Comparison of ENCODE assay signal across 8 mouse cellular contexts in the genomic region with DNA sequence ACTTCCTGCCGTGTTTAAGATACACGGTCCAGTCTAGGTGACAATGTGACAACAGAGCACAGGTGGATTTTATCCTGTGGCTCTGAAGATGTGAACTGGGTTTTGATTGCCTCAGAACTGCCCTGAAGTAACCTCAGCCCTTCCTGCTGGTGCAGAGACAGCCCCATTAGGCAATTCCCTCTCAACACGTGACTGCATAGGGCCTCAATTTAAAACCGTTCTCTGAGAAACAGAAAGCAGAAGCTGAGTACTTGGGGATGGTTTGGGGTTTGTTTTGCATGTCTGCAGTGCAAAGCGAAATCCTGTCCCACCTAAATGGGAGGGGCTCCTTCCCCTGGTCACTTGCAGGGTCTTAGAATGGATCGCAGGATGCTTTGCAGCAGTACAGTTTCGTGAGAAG. TPM values are rescaled to one million over a fixed set of nuclear protein-coding genes. Genes with fewer than 3 reads are reported as not detected.
A peak's percentile ranks its signal among the peaks of the same experiment; 100 is the strongest.
DNase-seq lines count a peak whose midpoint lies in the region; ATAC-seq lines count a peak whose summit lies in the region.
"Had no signal": no experiment of that assay in that cellular context is flagged by ENCODE, and none has a peak within 500 bp of the region (broad histone marks: within the 10 kb centered on the region; RNA-seq: fewer than 3 reads in every experiment).

No protein-coding gene starts in this region.

- H3K4me1 ChIP-seq in brown adipose tissue, adult 24 weeks (ENCODE audit: control insufficient read depth, insufficient read depth, insufficient read length, low read length) = peaks cover 15% of the 10 kb centered on the region
- H3K4me1 ChIP-seq in heart, embryonic 10.5 days = peaks cover 2% of the 10 kb centered on the region

- peaks cover 3% of the 10 kb centered on the region; the same call in 1 of the 2 replicates for H3K27me3 ChIP-seq in heart, embryonic 10.5 days (ENCODE audit: insufficient read depth, poor library complexity, severe bottlenecking)

- ATAC-seq in megakaryocyte, adult 5-6 weeks (ENCODE audit: poor library complexity, severe bottlenecking) = peak; percentile 92

- peak; percentile 32 for DNase-seq in thymus, postnatal 14 days
- DNase-seq in thymus, postnatal 10 days (ENCODE audit: low spot score in 2 of 2) = no peak
- no peak for DNase-seq in left cerebral cortex, postnatal 14 days (ENCODE audit: low spot score in 2 of 2)
- DNase-seq in urinary bladder, postnatal 25 days (ENCODE audit: low spot score) = no peak
- DNase-seq in heart, embryonic 10.5 days (ENCODE audit: low spot score) = no peak

- intact Hi-C loops in left cerebral cortex, postnatal 14 days (cut with DNase I) = no loop called here

- H3K9me3 ChIP-seq in heart, embryonic 10.5 days = no peaks in the 10 kb centered on the region
- H3K9me3 ChIP-seq: hindbrain, embryonic 10.5 days had no signal

- no peaks in the 10 kb centered on the region for H3K36me3 ChIP-seq in heart, embryonic 10.5 days
- H3K36me3 ChIP-seq: hindbrain, embryonic 10.5 days had no signal

- 66% methylated on average over 7 of the region's 7 CpGs for WGBS in heart, embryonic 10.5 days

- H3K27ac ChIP-seq in brown adipose tissue, adult 24 weeks (replicated peaks; ENCODE audit: low read depth, low read length) = peak overlapping the region; percentile 90
- no peak overlapping the region for H3K27ac ChIP-seq in heart, embryonic 10.5 days
- H3K27ac ChIP-seq: hindbrain, embryonic 10.5 days had no signal

- H3K4me3 ChIP-seq in brown adipose tissue, adult 24 weeks (ENCODE audit: insufficient read depth, low read depth, low read length) = no peak overlapping the region
- H3K4me3 ChIP-seq in heart, embryonic 10.5 days = no peak overlapping the region
- H3K4me3 ChIP-seq: hindbrain, embryonic 10.5 days had no signal

RNA-seq across cellular contexts. Expression of a gene that starts 17.8 kb away (rescaled TPM):
- 2.3 and 5.0 TPM in 2 replicates for polyA plus RNA-seq in brown adipose tissue, adult 24 weeks (2012; ENCODE audit: insufficient read depth, insufficient read length, missing spikeins)
- 13.2 and 20.1 TPM in 2 replicates for total RNA-seq in megakaryocyte, adult 5-6 weeks (2015)
- total RNA-seq in megakaryocyte, adult 5-6 weeks (2017) = 19.2 and 23.7 TPM in 2 replicates
- total RNA-seq in left cerebral cortex, postnatal 14 days (2021) = 10 to 100 TPM; 41.6 to 52.7 TPM
- 4.9 and 6.0 TPM in 2 replicates for polyA plus RNA-seq in heart, embryonic 10.5 days (2016; fragmentation: Nextera tagmentation; extraction: Ambion mirVana)
